Mouse (Mus musculus): ENCODE data around the gene Rpl4. TPM values are rescaled to one million over a fixed set of nuclear protein-coding genes. Genes with fewer than 3 reads are reported as not detected.

Rpl4 gene
- polyA plus RNA-seq (2012; rRNA removed; ENCODE audit: low replicate concordance): 84.7 and 125 TPM in 2 replicates

DNA sequence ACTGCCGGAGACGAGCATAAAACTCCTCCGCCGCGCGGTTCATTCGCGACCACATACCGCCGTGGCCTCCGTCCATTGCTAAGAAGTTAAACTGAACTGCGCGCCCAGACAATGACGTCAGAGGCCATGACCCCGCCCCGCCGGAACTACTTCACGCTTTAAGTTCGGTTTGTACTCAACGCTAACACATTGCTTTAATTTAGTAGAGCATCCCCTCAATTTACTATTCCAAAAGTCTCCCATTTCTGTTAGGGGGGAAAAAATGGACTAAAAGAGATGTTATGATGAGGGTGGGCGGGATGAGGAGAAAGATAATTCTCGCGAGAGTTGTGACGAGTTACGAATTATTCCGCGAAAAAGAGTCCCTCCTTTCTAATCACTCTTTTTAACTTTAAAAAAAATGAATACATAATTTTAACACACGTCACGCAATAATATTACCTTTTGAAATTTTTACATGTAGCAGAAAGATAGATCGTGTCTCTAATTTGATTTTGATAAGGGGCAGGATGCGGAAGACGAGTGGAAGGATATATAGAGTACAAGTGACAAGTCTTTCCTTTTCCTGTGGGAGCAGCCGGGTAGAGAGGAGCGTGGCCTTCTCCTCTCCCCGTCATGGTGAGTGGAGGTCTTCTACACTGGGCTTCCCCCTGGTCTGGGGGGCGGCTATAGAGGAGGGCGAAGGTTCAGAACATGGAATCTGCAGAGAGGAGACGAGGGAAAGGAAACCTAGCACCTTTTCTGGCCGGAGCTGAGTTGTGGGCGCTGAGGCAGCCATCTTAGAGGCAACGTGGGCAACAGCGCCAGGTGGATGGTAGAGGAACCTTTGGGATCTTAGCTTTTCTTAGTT is at the start of gene Rpl4, which contains the start of gene Zwilch:
Gene Rpl4 (plus strand): TSS at position 560 of the 850 bp plus-strand sequence.
Gene Zwilch (minus strand): TSS at position 289 of the 850 bp plus-strand sequence.

DNA sequence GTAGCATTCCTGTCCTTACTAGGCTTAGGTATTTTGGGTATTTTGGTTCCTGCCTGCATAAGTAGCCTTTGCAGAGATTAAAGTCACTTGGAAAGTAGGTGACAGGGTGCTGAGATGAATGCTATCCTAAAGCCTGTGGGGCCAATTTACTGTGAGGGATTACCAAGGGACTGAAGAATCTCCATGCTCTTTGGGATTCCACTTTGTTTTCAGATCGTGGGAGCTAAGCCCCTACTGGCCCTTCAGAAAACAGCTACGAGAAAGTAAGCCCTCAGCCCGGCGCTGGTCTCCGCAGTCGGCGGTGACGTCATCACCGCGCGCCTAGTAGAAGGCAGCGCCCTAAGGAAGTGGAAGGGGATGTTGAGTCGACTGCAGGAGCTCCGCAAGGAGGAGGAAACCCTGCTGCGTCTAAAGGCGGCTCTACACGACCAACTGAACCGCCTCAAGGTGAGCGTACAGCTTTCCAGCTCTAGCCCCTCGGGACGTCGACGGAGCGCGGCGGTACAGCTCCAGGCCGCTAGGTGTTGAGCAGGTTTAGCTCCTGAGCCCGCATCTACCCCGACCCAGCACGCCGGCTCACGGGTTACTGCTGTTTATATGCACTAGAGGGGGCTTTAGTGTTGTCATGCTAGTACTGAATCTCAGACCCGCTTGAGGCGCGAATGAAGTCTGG is 5.9 kb downstream of the Rpl4 start, which contains the start of gene Snapc5:
Gene Snapc5 (plus strand): TSS at position 301 of the 673 bp plus-strand sequence.

Other genes with a start within 250 kb of the Rpl4 start
- gene Smad6, start 151.3 kb upstream of the Rpl4 start, polyA plus RNA-seq (2012; rRNA removed; ENCODE audit: low replicate concordance): 43.5 and 111 TPM in 2 replicates
- 0.42 and 0.43 TPM in 2 replicates for gene Lctl, start 56.2 kb upstream of the Rpl4 start, polyA plus RNA-seq (2012; rRNA removed; ENCODE audit: low replicate concordance)
- 0.36 and 1.0 TPM in 2 replicates for gene Zwilch, start 271 bp upstream of the Rpl4 start, polyA plus RNA-seq (2012; rRNA removed; ENCODE audit: low replicate concordance)
- gene Snapc5, start 5.9 kb downstream of the Rpl4 start, polyA plus RNA-seq (2012; rRNA removed; ENCODE audit: low replicate concordance): 2.4 and 3.4 TPM in 2 replicates
- not detected in 2 replicates for gene Uchl4, start 61.8 kb downstream of the Rpl4 start, polyA plus RNA-seq (2012; rRNA removed; ENCODE audit: low replicate concordance)
- 30.8 and 48.7 TPM in 2 replicates for gene Map2k1, start 80.3 kb downstream of the Rpl4 start, polyA plus RNA-seq (2012; rRNA removed; ENCODE audit: low replicate concordance)
- gene Tipin, start 108.2 kb downstream of the Rpl4 start, polyA plus RNA-seq (2012; rRNA removed; ENCODE audit: low replicate concordance): 0.49 and 0.52 TPM in 2 replicates
- 8.5 and 9.1 TPM in 2 replicates for gene Dis3l, start 167.9 kb downstream of the Rpl4 start, polyA plus RNA-seq (2012; rRNA removed; ENCODE audit: low replicate concordance)
- 0.05 and 1.2 TPM in 2 replicates for gene Megf11, start 212.3 kb downstream of the Rpl4 start, polyA plus RNA-seq (2012; rRNA removed; ENCODE audit: low replicate concordance)